Mouse (Mus musculus) gastrocnemius, postnatal 10 days (tissue): ENCODE data around the gene Il17f. TPM values are rescaled to one million over a fixed set of nuclear protein-coding genes. Genes with fewer than 3 reads are reported as not detected.
"Not testable (repeated sequence)": the region's sequence is repeated elsewhere in the genome, so short reads cannot be mapped to it uniquely, and the experiment has no call there.

ENCODE experiments used
- DNase-seq: peaks from one replicate; pipeline ENCODE4 v3.0.0; 2021; ENCODE audit warnings: mixed read lengths
- total RNA-seq, 2 experiments: library from RNA; stranded (reverse); gene quantifications; 2 replicates each; pipeline ENCODE4 v1.2.3; 2021

Il17f gene
- total RNA-seq, 2 experiments from 2014 or later = 0.23 TPM; not detected in 1

DNA sequence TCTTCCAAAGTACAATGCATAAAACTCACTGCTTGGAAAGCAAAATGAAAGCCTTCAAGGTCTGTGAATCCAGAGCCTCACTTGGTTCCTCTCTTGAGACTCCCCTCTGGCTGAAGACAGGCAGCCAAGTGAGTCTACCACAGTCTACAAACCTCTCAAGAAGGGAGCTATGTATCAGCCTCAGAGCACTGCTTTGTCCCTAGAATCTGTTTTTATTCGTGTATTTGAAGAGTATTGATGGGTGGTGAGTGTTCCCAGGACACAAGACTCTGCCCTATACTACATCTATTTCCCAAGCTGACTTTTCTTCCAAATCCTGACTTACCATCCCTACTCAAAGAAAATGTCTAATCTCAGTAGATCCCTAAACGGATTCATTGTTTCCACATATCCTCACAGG is 12.1 kb downstream of the Il17f start:
- DNase-seq = no peak

DNA sequence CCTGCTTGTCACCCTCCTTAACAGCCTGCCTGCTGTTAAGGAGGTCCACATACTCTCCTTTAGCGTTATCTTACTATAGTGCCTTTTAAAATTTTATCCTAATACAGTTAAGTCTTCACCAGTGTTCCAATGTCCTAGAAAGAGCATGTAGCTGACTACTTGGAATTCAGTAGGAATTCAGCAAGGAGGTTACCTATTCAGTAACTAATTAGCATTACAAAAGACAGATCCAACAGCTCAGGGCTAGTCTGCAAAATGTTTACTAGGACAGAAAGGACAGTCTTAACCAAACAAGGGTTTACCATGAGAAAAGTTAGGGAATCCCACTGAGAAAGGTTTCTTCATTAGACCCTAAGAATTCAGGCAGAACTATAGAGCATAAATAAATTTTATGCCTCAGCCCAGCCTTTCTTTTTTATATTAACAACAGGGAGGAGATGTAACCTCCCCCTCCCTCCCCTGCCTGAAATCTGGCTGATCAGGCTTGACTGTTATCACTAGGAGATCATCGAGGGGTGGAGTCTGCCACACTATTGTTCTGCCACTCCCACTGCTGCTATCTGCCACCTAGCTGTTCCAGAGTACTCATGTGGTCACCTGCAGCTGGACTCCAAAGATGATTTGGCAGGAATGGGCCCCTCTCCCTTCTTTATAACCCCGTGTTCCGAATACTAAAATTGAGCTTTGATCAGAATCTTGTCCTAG is 16.2 kb downstream of the Il17f start:
- DNase-seq = not testable (repeated sequence)

DNA sequence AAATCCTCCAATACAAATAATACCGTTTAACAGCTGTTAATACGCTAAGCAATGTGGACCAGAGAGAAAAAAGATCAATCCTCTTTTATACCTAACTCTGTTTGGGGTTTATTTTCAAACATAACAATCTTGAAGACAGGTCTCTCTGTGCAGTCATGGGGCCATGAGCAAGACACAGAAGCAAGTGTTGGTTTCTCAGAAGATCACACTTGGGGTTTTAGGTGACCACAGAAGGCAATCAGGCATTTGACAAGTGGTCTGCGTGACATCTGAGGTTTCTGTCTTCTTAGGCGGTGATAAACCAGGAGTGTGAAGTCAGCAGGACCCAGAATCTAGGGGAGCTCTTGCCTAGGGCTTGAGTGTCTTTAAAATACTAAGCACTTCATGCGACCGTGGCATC is 23.9 kb downstream of the Il17f start:
- DNase-seq = no peak

DNA sequence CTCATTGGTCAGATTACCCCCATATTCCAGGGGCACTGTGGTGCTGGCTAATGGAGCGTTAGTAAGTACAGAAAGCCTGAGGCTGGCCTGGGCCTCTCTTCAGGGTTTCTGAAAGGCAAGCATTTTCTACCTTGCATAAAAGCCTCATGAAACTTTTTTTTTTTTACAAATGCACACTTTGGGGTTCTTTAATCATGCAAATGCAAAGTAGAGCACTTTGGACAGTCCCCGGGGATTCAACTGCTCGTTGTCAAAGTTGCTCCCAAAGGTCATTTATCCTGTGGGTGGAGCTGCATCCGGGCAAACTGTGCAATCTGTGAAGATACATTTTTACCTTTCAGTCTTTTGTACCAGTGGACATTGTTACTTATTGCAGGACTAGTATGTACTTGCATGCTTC is 29.0 kb downstream of the Il17f start:
- DNase-seq = no peak

DNA sequence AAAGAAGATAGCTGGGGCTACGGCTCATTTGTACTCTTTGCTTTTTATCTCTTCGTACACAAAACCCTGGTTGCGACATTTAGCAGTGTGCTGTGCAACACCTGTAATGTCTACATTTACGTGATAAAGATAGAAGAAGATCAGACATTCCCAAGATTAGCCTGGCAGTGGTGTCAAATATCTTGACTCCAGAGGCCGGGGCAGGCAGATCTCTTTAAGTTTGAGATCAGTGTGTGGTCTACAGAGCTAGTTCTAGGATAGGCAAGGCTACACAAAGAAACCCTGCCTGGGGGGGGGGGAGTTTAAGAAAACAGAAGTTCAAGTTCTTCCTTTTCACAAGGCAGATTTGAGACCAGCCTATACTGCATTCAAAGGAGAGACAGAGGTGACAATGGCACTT is 30.1 kb downstream of the Il17f start:
- DNase-seq = no peak

DNA sequence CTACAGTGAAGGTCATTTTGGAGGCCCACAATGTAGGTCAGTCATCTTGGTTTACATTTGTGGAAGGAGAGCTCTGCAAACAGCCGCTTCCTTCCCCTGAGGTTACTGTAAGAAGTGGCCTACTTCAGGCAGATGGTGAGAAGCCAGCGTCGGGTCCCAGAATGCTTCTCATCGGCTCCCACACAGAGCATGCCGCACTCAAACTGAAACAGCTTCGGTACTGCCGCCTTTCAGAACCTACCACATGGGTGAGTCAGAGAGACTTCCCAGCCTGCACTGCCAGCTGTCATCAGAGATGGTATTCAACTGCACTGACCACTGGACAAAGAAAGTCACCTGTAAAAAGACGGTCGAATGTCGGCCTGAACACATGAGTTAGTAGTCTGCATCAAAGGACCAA is 30.6 kb downstream of the Il17f start:
- DNase-seq = no peak

DNA sequence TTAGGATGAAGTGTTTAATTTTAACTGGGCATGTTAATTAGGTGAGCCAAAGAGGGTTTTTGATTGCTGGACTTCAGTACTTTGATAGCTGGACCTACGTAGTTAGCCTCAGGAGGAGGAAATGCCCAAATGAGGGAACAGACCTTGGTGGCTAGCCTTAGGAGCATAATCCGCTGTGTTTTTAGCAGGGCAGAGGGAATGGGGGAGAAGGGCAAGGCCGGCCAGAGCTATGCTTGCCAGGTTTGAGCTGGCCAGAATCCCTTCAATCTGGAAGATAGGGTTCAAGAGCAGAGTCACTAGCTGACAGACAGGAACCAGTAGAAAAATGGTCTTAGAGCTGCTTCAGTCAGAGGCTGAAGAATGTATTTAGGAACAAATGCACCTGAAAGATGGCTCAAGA is 32.8 kb downstream of the Il17f start:
- no peak for DNase-seq

DNA sequence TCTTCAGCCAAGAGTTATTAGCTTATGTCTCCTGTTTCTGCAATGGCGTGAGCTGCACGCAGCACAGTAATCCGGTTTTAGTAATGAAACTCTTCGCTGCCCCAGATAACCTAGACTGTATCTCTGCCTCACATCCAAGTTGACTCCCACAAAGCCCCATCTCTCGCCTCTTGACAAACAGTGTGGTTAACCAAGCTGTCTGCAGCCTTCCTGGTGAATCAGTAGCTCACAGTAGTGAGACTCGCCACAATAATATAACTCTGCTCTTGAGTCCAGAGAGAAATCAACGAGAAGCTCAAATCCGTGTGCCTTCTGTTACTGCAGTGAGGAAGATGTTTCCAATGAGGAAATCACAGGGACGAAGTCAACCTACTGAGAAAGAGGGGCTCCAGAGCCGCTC is 36.0 kb downstream of the Il17f start:
- DNase-seq = no peak

DNA sequence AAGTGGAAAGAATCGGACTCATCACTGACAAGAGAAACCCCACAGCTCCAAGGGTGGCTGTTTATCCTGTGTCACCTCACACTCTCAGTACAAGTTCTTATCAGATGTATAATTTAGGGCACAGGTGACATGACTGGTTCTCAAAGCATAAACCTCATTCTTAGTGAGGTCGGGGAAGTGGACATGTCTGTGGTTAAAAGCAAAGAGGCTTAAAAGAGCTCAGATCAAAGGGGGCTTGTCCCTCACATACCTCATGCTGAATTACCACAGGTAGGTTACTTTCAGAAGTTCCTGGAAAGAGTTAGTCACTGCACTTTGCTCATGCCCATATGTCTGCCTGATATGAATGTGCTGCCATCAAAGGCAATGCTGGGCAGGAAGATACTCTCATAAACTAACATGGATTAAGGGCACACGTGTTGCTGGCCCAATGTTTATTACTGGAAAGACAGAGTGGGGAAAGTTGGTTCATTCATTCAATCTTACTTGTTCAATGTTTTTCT is 49.9 kb downstream of the Il17f start:
- DNase-seq = no peak

DNA sequence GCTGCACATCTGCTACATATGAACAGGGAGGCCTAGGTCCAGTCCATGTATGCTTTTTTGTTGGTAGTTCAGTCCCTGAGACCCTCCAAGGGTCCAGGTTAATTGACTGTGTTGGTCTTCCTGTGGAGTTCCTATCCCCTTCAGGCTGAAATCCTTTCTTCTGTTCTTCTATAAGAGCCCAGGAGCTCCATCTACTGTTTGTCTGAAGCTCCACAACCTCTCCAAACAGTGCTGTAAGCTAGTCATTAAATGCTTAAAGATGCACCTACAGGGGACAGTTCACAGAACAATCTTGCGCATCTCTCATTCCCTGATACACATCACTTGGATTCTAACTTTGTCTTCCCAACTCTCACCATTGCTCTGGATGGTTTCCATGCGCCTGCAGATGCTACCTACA is 51.9 kb downstream of the Il17f start:
- DNase-seq = no peak

DNA sequence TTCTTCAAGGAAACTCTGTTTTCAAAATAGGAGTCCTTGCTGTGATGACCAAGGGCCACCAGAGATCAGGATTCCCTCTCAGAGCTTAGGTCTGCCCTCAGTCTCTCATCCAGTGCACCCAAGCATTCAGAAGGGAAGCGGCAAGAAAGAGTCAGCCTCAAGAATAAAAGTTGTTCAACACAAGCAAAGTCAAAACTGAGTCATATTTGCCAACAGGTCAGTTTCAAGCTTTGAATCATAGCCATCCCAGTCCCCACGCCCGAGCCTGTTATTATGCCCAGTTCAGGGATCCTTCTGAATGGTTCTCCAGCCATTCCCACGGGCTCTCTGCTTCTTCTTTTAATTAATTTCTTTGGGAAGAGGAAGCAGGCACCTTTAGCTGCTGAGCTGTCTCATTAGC is 53.8 kb downstream of the Il17f start:
- DNase-seq = no peak

DNA sequence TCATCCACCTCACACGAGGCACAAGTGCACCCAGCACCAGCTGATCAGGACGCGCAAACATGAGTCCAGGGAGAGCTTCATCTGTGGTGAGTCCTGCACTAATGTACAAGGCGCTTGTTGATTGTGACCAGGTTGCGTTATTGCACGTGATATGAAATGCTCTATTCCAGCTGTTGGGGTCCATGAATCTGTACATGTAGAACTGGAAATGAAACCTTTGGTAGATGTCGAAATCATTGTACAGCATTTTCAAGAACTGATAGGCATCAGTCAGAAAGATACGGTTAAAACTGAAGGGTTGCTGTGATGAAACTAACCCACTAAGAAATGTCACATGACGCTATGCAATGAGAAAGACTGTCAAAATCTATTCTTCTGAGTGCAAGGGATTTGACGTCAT is 59.5 kb downstream of the Il17f start, which contains the start of gene Il17a:
TSS of gene Il17a (plus strand) at position 3 of the 400 bp plus-strand sequence.
- no peak for DNase-seq

Other genes with a start within 250 kb of the Il17f start
- under 1 TPM; 0.16 to 0.41 TPM for gene Pkhd1, start 172.6 kb downstream of the Il17f start, total RNA-seq
- gene Il17a, start 59.7 kb downstream of the Il17f start, total RNA-seq = not detected
- 10 to 100 TPM; 13.6 to 18.4 TPM for gene Mcm3, start 29.7 kb upstream of the Il17f start, total RNA-seq
- gene Paqr8, start 100.0 kb upstream of the Il17f start, total RNA-seq = 1 to 10 TPM; 2.0 to 2.2 TPM
- 1 to 10 TPM in 1 of 2 experiments, under 1 TPM in 1; 0.96 to 1.5 TPM for gene Efhc1, start 161.0 kb upstream of the Il17f start, total RNA-seq